Mouse (Mus musculus): ENCODE results near the gene Hist1h2be.

Hist1h2be gene

GRCm38 (mm10) chr13:23620733-23621531 lies at the start of gene Hist1h2be:
Gene Hist1h2be (minus strand): TSS chr13:23621124.
- under 1% methylated on average over 27 of the region's 27 CpGs for WGBS

DNA sequence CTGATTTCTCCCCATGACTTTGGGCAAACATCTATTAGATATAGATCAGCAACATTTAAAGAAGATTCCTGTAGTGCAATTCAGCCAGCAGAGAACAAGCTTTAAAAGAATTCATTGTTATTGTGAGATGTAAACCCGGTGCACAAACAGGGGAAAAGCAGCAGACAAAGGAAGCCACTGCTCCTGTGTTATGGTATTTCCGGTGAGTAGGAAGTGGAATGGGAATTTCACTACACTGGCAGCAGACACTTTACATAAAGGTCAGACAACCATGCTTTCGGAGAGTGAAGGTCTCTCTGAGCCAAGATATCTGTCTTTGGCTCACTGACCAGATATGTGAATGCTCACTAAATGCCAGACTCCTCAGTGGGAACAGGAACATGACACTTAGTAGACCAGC lies 41.6 kb upstream of the Hist1h2be start:
- WGBS, result 64% methylated on average over 3 of the region's 3 CpGs

DNA sequence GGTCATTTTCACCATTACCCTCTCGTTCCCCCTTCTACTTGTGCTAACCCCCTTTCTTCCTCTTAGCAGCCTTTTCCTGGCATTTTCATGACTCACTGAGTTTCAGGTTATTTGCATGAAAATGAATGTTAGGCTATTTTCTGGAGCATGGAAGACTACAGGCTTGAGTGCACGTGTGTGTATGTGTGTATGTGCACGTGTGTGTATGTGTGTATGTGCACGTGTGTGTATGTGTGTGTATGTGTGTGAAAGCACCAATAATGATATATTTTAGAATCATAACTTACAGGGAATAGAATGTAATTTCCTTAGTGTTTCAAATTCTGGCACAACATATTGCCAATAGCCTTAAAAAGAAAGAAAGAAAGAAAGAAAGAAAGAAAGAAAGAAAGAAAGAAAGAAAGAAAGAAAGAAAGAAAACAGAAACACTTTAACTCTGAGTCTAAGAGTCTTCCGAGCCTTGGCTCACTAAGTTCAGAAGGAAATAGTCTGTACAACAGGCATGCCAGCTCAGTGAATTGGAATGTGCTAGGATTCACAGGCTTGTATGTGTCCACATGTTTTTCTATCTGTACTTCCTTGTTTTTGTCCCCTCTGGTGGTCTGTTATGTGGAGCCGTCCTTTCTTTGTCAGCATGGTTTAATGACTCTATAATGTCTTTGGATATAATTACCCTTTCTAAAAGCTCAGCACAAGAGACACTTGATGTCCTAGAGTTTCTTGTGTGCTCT lies 38.9 kb upstream of the Hist1h2be start:
- 49% methylated on average over 6 of the region's 6 CpGs for WGBS

GRCm38 (mm10) chr13:23630653-23631052 lies 9.7 kb upstream of the Hist1h2be start:
- 38% methylated on average over 1 of the region's 1 CpGs for WGBS

GRCm38 (mm10) chr13:23622861-23623450 lies 2.0 kb upstream of the Hist1h2be start:
- WGBS, result 19% methylated on average over 7 of the region's 7 CpGs

DNA sequence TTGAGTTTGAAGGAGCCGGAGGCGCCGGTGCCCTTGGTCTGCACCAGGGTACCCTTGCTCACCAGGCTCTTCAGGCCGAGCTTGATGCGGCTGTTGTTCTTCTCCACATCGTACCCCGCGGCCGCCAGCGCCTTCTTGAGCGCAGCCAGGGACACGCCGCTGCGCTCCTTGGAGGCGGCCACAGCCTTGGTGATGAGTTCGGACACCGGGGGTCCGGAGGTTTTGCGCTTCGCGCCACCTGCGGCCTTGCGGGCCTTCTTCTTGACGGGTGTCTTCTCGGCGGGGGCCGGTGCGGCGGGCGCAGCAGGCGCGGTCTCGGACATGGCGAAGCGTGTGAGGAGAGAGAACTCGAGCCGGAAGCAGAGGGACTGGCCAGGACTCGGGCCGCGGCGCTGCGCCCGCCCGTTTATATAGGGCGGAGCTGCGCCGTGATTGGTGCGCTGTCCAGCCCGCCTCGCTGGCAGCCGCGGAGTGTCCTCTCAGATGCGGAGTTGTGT lies 1.3 kb upstream of the Hist1h2be start, which contains the start of gene Hist1h1e:
Gene Hist1h1e (minus strand): TSS at position 384 of the 497 bp plus-strand sequence.
- under 1% methylated on average over 53 of the region's 53 CpGs for WGBS

DNA sequence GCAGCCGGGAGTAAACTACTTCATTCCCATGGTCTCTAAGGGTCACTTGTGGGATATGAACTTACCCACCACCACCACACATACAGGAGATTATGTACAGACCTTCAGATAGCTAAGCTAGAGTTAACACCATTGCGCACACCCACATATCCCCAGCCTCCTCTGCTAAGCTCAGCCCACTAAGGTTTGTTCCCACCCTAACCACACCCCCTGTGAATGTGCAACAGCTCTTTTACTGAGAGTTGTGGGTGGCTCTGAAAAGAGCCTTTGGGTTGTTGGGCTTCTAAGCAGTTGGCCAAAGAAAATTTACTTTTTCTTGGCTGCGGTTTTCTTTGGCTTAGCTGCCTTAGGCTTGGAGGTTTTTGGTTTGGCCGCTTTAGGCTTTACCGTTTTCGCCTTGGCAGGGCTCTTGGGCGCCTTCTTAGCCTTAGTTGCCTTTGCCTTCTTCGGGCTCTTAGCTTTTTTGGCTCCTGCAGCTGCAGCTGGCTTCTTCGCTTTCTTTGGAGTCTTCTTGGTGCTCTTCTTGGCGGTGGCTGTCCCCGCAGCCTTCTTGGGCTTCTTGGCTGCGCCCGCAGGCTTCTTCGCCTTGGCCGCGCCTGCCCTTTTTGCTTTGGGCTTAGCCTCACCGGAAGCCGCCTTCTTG lies 729 bp upstream of the Hist1h2be start:
- 0% methylated on average over 18 of the region's 18 CpGs for WGBS

DNA sequence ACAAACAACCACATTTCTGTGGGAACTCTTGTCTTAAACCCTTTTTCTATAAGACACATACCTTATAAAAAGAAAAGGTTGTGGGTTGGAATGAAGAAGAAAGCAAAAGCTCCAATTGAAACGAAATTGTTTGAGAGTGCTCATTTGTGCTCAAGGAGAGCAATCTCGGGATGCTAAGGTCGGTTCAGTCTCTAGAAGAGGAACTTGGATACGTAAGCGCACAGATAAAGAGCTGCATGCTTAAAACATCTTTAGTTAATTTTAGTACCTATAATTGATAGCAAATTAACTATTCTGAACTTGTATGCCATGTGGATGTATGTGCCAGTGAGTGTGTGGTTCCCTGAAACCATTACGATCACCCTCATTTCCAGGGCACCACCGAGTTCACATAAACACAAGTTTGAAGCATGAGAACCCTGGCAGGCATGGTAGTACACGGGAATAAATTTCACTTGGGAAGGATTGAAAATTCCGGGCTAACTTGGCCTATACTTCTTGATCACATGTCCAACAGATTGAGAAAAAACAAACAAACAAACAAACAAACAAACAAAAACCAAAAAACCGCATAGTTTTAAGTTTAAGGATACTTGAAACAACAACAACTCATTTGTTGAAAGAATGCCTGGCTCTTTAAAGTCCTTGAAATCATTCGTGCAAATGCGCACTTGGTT lies 730 bp downstream of the Hist1h2be start:
- WGBS, result 27% methylated on average over 12 of the region's 12 CpGs

DNA sequence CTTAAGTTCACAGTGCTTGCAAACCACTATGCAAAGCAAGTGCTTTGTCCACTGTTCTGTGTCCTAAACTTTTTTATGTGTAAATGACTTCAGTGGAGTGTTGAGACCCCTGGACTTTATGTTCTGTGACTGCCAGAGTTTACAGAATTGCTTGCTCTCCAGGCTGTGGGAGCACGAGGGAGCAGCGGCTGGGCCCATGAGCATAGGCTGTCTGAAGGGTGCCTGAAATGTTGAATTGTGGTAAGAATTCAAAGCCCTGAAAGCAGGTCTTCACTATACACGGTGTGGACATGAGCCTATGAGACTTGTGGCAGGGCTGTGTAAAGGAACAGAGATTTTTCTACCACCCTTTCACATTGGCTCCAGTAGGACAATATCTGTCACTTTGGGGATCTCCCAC lies 9.3 kb downstream of the Hist1h2be start:
- 89% methylated on average over 3 of the region's 3 CpGs for WGBS

- 75% methylated on average over 2 of the region's 2 CpGs for WGBS
Measured at GRCm38 (mm10) chr13:23610393-23610792, 10.5 kb downstream of the Hist1h2be start.

- WGBS, result 87% methylated on average over 4 of the region's 4 CpGs
Measured at GRCm38 (mm10) chr13:23609209-23609608, 11.7 kb downstream of the Hist1h2be start.

DNA sequence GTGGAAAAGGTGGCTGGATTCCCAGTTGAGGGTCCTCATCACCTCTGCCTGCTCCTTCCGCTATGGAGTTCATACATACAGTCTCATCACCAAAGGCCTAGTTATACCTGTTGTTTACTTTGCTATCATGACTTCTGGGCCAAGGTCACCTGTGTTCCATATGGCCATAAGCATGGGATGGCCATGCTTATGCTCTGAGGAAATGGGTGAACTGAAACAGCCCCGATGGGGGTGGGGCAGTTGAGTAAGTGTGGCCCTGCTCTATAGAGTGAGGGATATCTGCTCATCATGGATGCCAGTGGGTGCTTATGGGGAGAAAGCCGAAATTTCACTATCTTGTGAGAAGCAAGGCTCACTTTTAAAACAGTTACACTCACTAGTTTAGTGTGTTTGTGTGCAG lies 15.9 kb downstream of the Hist1h2be start:
- 95% methylated on average over 3 of the region's 3 CpGs for WGBS

GRCm38 (mm10) chr13:23604452-23604851 lies 16.5 kb downstream of the Hist1h2be start:
- WGBS, result 100% methylated on average over 3 of the region's 3 CpGs

GRCm38 (mm10) chr13:23603182-23603699 lies 17.7 kb downstream of the Hist1h2be start:
- WGBS, result 65% methylated on average over 7 of the region's 7 CpGs

DNA sequence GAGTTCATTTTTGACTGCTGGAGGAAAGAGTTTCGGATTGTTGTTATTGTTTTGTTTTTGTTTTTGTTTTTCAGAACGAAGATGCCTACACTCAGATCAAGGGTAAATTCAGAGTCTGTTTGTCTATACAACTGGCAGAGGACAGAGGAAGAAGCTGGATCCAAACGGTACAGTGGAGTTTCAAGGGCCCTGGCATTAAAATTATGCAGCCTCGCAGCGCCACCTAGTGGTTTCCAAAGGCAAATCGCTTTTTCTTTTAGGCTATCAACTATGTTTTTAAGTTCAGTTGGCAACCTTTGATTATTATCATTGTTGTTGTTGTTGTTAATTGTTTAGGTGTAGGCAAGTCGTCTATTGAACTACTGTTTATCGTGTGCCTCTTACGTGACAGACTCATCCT lies 23.0 kb downstream of the Hist1h2be start:
- 9% methylated on average over 9 of the region's 9 CpGs for WGBS

GRCm38 (mm10) chr13:23595622-23596372 lies 25.1 kb downstream of the Hist1h2be start:
- 90% methylated on average over 7 of the region's 7 CpGs for WGBS

DNA sequence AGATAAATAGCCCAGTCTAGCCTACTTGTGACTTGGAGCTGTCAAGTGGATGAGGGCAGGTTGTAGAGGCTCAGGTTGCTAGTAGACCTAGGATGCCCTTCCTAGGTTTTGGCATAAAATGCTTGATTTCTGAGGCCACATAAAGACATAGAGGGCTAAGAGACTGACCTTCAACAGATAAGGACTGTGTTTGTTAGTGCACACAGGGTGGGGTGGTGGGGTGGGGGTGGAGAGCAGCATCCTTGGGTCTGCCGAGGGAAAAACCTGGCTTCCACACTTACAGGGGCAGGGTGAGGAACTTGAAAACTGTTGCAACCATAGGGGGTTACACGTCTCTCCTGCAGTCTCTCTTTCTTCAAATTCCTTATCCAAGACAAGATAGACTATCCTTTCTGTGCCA lies 25.7 kb downstream of the Hist1h2be start:
- 86% methylated on average over 2 of the region's 2 CpGs for WGBS

GRCm38 (mm10) chr13:23593051-23593770 lies 27.7 kb downstream of the Hist1h2be start:
- 75% methylated on average over 5 of the region's 5 CpGs for WGBS

DNA sequence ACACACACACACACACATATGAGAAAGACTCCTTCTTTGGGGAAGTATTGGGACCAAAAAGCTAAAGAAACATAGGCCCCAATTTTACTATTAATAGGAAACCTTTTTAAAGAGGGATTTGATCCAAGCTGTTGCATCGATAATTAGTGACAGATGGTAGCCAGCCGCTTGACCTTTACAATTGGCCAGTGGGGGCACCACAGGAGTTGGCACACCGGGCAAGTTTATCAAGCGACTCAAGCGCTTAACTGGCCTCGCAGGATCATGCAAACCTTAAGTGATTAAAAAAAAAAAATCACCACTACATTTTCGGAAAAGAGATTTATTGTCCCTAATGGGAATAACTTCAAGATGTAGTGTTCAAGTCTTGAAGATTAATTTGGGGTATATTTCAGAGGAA lies 28.3 kb downstream of the Hist1h2be start:
- 82% methylated on average over 7 of the region's 7 CpGs for WGBS

DNA sequence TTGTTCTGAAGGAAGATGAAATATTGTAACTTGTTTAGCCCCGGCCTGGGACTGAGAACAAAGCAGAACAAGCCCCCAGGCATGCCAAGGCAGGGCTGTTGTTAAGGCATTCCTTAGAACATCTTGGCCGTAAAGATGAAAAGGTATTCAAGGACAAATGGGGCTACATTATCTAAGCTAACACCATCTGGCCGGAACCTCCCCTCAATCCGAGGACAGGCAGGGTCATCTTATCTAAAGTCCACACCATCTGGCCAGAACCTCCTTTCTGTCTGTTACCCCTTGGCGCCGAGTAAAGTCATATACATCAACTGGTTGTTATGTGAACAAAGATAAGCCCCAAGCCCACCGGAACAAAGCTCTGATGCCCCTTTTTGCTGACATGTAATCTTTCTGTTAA lies 29.0 kb downstream of the Hist1h2be start:
- 97% methylated on average over 7 of the region's 7 CpGs for WGBS

Measured in cerebral cortex, adult 2 months (tissue).